Mouse (Mus musculus): ENCODE measurements at regions not wholly inside any gene's neighbourhood (a gene's known extent, or its start where the extent isn't known, plus 50 kb on each side); places are given as distances from the start of the nearest gene placed in this dataset.
A peak's percentile ranks its signal among the peaks of the same experiment; 100 is the strongest.

DNA sequence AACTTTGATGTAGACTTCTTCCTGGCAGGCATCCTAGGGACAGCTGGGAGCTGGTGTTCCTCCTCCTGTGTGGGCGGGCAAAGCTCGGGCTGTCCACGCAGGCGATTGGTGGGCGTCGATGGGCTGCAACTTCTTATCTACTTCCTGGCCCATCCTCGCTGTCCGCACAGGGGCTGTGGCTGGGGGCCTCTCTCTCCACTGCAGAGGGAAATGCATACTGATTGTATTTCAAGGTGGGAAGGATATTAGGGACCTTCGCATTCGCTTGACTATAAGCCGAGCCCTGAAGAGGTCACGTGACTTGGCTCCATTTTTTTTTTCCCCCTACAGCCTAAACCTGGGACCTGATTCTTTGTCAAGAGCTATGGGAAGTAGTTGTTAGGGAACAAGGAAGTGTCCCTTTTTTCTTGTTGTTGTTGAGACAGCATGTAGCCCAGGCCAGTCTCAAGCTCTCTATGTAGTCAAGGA is 164.4 kb upstream of the Ubr2 start:
- H3K4me2 ChIP-seq (ENCODE audit: low read depth, severe bottlenecking), result no peak overlapping the region
- DNase-seq (ENCODE audit: low spot score), result no peak
- peaks cover 19% of the 10 kb centered on the region for H3K4me1 ChIP-seq (ENCODE audit: control insufficient read depth, insufficient read depth, low read length)
- H3K27ac ChIP-seq (replicated peaks; ENCODE audit: low read depth, low read length), result no peak overlapping the region
- H3K4me3 ChIP-seq (ENCODE audit: low read depth, low read length), result no peak overlapping the region
- 69% methylated on average over 12 of the region's 12 CpGs for WGBS
- H3K9ac ChIP-seq (ENCODE audit: low read length), result no peak overlapping the region
- H3K27me3 ChIP-seq (ENCODE audit: control insufficient read depth, insufficient read depth, low read length), result no peaks in the 10 kb centered on the region
- ATAC-seq (ENCODE audit: insufficient number of reproducible peaks, low FRiP score, low TSS enrichment, low read depth), result no peak
- no peaks in the 10 kb centered on the region for H3K36me3 ChIP-seq (ENCODE audit: control insufficient read depth, insufficient read depth, low read length)
- no peaks in the 10 kb centered on the region for H3K9me3 ChIP-seq (ENCODE audit: control insufficient read depth, low read length)

GRCm38 (mm10) chr17:47171801-47172200 is 161.4 kb upstream of the Ubr2 start:
- Histone ChIP-seq H3K9me3 (ENCODE audit: control insufficient read depth, low read length) (no peaks in the 10 kb centered on the region), H3K27ac (replicated peaks; ENCODE audit: low read depth, low read length) (no peak overlapping the region), H3K9ac (ENCODE audit: low read length) (no peak overlapping the region), H3K4me2 (ENCODE audit: low read depth, severe bottlenecking) (no peak overlapping the region), H3K36me3 (ENCODE audit: control insufficient read depth, insufficient read depth, low read length) (no peaks in the 10 kb centered on the region), H3K4me1 (ENCODE audit: control insufficient read depth, insufficient read depth, low read length) (peaks cover 4% of the 10 kb centered on the region; the same call in 1 of the 2 replicates), H3K4me3 (ENCODE audit: low read depth, low read length) (no peak overlapping the region), H3K27me3 (ENCODE audit: control insufficient read depth, insufficient read depth, low read length) (no peaks in the 10 kb centered on the region)
- DNase-seq (ENCODE audit: low spot score) (no peak), ATAC-seq (ENCODE audit: insufficient number of reproducible peaks, low FRiP score, low TSS enrichment, low read depth) (no peak)
- WGBS, result 86% methylated on average over 5 of the region's 5 CpGs

- peaks cover 4% of the 10 kb centered on the region; the same call in 1 of the 2 replicates for H3K4me1 ChIP-seq (ENCODE audit: control insufficient read depth, insufficient read depth, low read length)
- no peak overlapping the region for H3K27ac ChIP-seq (replicated peaks; ENCODE audit: low read depth, low read length)
- no peak for DNase-seq (ENCODE audit: low spot score)
- WGBS, result 83% methylated on average over 13 of the region's 13 CpGs
- no peak overlapping the region for H3K4me2 ChIP-seq (ENCODE audit: low read depth, severe bottlenecking)
- ATAC-seq (ENCODE audit: insufficient number of reproducible peaks, low FRiP score, low TSS enrichment, low read depth), result no peak
- no peaks in the 10 kb centered on the region for H3K9me3 ChIP-seq (ENCODE audit: control insufficient read depth, low read length)
- no peak overlapping the region for H3K9ac ChIP-seq (ENCODE audit: low read length)
- no peaks in the 10 kb centered on the region for H3K36me3 ChIP-seq (ENCODE audit: control insufficient read depth, insufficient read depth, low read length)
- H3K4me3 ChIP-seq (ENCODE audit: low read depth, low read length), result no peak overlapping the region
- no peaks in the 10 kb centered on the region for H3K27me3 ChIP-seq (ENCODE audit: control insufficient read depth, insufficient read depth, low read length)
Observed at GRCm38 (mm10) chr17:47170978-47171593, 160.7 kb upstream of the Ubr2 start.

GRCm38 (mm10) chr17:47168105-47168504 is 157.7 kb upstream of the Ubr2 start:
- WGBS, result 60% methylated on average over 8 of the region's 8 CpGs
- DNase-seq (ENCODE audit: low spot score) (no peak), ATAC-seq (ENCODE audit: insufficient number of reproducible peaks, low FRiP score, low TSS enrichment, low read depth) (no peak)
- no peaks in the 10 kb centered on the region for H3K27me3 ChIP-seq (ENCODE audit: control insufficient read depth, insufficient read depth, low read length)
- no peak overlapping the region for H3K27ac ChIP-seq (replicated peaks; ENCODE audit: low read depth, low read length)
- no peak overlapping the region for H3K4me3 ChIP-seq (ENCODE audit: low read depth, low read length)
- no peaks in the 10 kb centered on the region for H3K36me3 ChIP-seq (ENCODE audit: control insufficient read depth, insufficient read depth, low read length)
- no peak overlapping the region for H3K4me2 ChIP-seq (ENCODE audit: low read depth, severe bottlenecking)
- H3K9me3 ChIP-seq (ENCODE audit: control insufficient read depth, low read length), result no peaks in the 10 kb centered on the region
- peaks cover 6% of the 10 kb centered on the region; the same call in 1 of the 2 replicates for H3K4me1 ChIP-seq (ENCODE audit: control insufficient read depth, insufficient read depth, low read length)
- H3K9ac ChIP-seq (ENCODE audit: low read length), result no peak overlapping the region

DNA sequence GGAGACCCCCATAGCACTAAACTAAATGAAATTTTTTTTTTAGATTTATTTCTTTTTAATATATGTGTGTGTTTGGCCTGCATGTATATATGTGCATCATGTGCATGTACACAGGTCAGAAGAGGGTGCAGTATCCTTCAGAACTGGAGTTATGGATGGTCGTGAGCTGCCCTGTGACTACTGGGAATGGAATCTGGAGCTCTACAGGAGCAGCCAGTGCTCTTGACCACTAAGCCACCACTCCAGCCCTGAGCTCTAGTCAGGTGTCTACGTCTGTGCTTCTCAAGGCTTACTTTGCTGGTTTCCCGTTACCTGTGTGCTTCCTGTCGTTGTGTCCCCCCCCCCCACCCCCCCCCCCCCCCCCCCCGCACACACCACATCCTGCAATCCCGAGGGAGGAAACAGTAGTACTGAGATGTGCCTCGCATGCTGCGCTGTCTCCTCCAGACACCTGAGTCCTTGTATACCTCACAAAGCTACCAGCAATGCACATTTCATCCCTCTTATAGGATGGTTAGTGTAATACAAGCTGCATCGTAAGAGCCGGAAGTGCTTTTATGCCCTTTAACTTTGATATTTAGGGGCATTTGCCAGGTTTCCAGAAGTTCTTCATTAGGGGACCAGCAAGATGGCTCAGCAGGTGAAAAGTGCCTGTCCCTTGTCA is 153.5 kb upstream of the Ubr2 start:
- Histone ChIP-seq H3K27ac (replicated peaks; ENCODE audit: low read depth, low read length) (no peak overlapping the region), H3K4me2 (ENCODE audit: low read depth, severe bottlenecking) (no peak overlapping the region), H3K9me3 (ENCODE audit: control insufficient read depth, low read length) (no peaks in the 10 kb centered on the region), H3K36me3 (ENCODE audit: control insufficient read depth, insufficient read depth, low read length) (no peaks in the 10 kb centered on the region), H3K4me3 (ENCODE audit: low read depth, low read length) (no peak overlapping the region), H3K4me1 (ENCODE audit: control insufficient read depth, insufficient read depth, low read length) (peaks cover 6% of the 10 kb centered on the region; the same call in 1 of the 2 replicates), H3K27me3 (ENCODE audit: control insufficient read depth, insufficient read depth, low read length) (no peaks in the 10 kb centered on the region), H3K9ac (ENCODE audit: low read length) (no peak overlapping the region)
- DNase-seq (ENCODE audit: low spot score), result no peak
- WGBS, result 66% methylated on average over 9 of the region's 10 CpGs
- ATAC-seq (ENCODE audit: insufficient number of reproducible peaks, low FRiP score, low TSS enrichment, low read depth), result no peak

DNA sequence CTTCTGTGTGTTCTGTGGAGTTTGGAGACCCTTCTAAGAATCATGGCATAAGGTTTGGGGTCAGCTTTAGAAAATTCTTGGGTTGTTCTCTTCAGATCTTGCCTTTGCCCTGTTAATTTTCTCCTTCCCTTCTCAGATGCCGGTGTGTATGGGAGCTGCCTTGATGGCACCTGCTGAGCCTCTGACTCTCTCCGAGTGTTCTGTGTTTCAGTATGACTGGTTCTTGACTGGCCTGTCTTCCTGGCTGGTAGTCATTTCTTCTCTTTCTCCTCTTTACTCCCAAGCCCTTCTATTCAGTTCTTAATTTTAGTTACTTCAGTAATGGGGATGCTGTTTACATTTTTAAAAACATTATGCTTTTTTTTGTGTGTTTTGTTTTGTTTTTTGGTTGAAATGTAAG is 152.1 kb upstream of the Ubr2 start:
- H3K27ac ChIP-seq (replicated peaks; ENCODE audit: low read depth, low read length), result no peak overlapping the region
- DNase-seq (ENCODE audit: low spot score) (no peak), ATAC-seq (ENCODE audit: insufficient number of reproducible peaks, low FRiP score, low TSS enrichment, low read depth) (no peak)
- no peak overlapping the region for H3K4me2 ChIP-seq (ENCODE audit: low read depth, severe bottlenecking)
- peaks cover 2% of the 10 kb centered on the region; the same call in 1 of the 2 replicates for H3K4me1 ChIP-seq (ENCODE audit: control insufficient read depth, insufficient read depth, low read length)
- H3K9me3 ChIP-seq (ENCODE audit: control insufficient read depth, low read length), result no peaks in the 10 kb centered on the region
- WGBS, result 84% methylated on average over 2 of the region's 2 CpGs
- no peak overlapping the region for H3K9ac ChIP-seq (ENCODE audit: low read length)
- no peaks in the 10 kb centered on the region for H3K27me3 ChIP-seq (ENCODE audit: control insufficient read depth, insufficient read depth, low read length)
- no peak overlapping the region for H3K4me3 ChIP-seq (ENCODE audit: low read depth, low read length)
- H3K36me3 ChIP-seq (ENCODE audit: control insufficient read depth, insufficient read depth, low read length), result no peaks in the 10 kb centered on the region

DNA sequence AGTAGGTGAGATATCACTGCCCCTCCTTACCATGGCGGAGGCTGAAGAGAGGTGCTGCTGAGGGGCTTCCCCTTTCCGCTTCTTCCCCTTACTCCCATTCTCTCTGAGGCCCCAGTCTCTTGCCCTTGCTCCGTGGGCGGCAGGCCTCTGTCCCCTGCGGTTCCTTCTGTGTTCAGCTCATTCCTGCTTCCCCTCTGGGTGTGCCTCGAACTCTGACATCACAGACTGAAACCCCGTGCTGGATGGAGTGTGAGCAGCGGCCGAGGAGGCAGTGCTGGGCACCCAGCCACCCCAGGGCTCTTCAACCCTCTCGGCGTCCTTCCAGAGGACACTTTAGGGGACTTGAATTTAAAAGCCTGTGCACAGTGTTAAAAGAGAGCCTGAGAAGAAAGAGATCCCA is 145.9 kb upstream of the Ubr2 start:
- Histone ChIP-seq H3K27ac (replicated peaks; ENCODE audit: low read depth, low read length) (no peak overlapping the region), H3K4me1 (ENCODE audit: control insufficient read depth, insufficient read depth, low read length) (peaks cover 9% of the 10 kb centered on the region), H3K27me3 (ENCODE audit: control insufficient read depth, insufficient read depth, low read length) (no peaks in the 10 kb centered on the region), H3K36me3 (ENCODE audit: control insufficient read depth, insufficient read depth, low read length) (no peaks in the 10 kb centered on the region), H3K9ac (ENCODE audit: low read length) (no peak overlapping the region), H3K4me3 (ENCODE audit: low read depth, low read length) (no peak overlapping the region), H3K4me2 (ENCODE audit: low read depth, severe bottlenecking) (no peak overlapping the region), H3K9me3 (ENCODE audit: control insufficient read depth, low read length) (no peaks in the 10 kb centered on the region)
- ATAC-seq (ENCODE audit: insufficient number of reproducible peaks, low FRiP score, low TSS enrichment, low read depth) (no peak), DNase-seq (ENCODE audit: low spot score) (no peak)
- WGBS, result 87% methylated on average over 11 of the region's 11 CpGs

DNA sequence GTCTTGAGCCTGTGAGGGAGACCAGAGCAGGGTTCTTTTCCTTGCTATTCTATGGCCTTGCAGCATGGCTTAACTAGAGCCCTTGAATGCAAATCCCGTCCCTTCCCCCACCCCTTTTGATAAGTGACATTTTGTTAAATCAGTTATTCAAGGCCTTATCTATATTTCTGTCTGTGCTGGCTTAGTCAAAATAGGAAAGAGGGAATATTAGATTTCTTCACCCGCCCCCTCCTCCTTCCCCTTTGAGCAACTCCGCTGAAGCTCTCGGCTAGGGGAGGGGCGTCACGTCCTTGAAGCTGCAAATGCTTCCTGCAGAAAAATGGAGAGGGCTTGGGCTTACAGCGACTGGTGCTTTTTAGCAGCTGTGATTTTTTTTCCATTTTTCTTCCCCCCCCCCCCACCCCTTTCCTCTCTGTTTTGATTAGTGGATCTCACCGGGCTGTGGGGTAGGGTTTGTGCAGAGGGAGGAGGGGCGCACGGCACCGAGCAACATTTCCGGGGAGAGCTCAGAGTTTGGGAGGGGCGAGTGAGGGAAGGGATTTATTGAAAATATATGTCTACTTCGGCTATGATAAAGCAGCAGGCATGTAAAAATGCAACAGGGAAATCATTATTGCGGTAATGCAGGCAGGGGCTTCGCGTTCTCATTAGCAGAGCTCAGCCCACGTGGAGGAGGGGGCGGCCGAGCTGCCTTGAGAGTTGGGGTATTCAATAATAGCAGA is 141.4 kb upstream of the Ubr2 start:
- Histone ChIP-seq H3K27me3 (ENCODE audit: control insufficient read depth, insufficient read depth, low read length) (no peaks in the 10 kb centered on the region), H3K4me3 (ENCODE audit: low read depth, low read length) (no peak overlapping the region), H3K4me2 (ENCODE audit: low read depth, severe bottlenecking) (peak overlapping the region; percentile 1; the same call in 1 of the 2 replicates), H3K9me3 (ENCODE audit: control insufficient read depth, low read length) (no peaks in the 10 kb centered on the region), H3K27ac (replicated peaks; ENCODE audit: low read depth, low read length) (no peak overlapping the region), H3K4me1 (ENCODE audit: control insufficient read depth, insufficient read depth, low read length) (peaks cover 18% of the 10 kb centered on the region), H3K36me3 (ENCODE audit: control insufficient read depth, insufficient read depth, low read length) (no peaks in the 10 kb centered on the region), H3K9ac (ENCODE audit: low read length) (no peak overlapping the region)
- peak; percentile 42 for DNase-seq (ENCODE audit: low spot score)
- no peak for ATAC-seq (ENCODE audit: insufficient number of reproducible peaks, low FRiP score, low TSS enrichment, low read depth)
- 49% methylated on average over 19 of the region's 20 CpGs for WGBS

Data from limb, embryonic 11.5 days (tissue).